Mouse (Mus musculus) embryonic fibroblast, embryonic 13.5 days (primary cell): ENCODE measurements around the gene Casr.

Experiments used
- CTCF ChIP-seq: IDR thresholded peaks from 2 replicates; pipeline ENCODE4 v1.5.1; 2011; ENCODE audit warnings: mild to moderate bottlenecking, control low read depth, low read length, moderate library complexity, borderline replicate concordance; ENCODE audit not compliant: insufficient read depth
- POLR2A ChIP-seq: IDR thresholded peaks from 2 replicates; pipeline ENCODE4 v1.6.1; 2011; ENCODE audit warnings: low read depth, mild to moderate bottlenecking, control low read depth, low read length, moderate library complexity

DNA sequence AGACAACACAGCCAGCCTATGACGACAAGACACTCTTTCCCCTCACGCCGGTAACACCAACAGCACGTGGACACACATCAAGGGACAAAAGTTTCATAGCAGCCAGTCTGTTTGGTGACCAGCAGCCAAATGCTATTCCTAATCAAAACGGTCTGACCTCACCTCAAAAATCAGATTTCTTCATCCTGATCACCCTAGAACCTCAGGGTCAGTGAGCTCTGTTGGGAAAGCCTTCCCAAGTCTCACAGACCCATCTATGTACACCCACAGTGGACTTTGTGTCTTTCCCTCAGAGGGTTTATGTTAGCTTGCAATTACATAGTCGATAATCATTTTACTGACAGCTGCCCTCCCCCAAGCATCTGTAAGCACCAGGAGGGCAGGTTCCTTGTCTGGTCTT lies 2.4 kb downstream of the Casr start:
- TF ChIP-seq POLR2A (no peak), CTCF (no peak)
